Mouse (Mus musculus) heart, adult 2 months (tissue): Measurements from ENCODE around the gene Apol7e.

Experiments used
- CTCF ChIP-seq: fragments of 200-600 bp; IDR thresholded peaks from 2 replicates; pipeline ENCODE4 v1.8.1; 2022; ENCODE audit warnings: antibody characterized with exemption, mild to moderate bottlenecking, moderate library complexity
- POLR2A ChIP-seq: fragments of 200-500 bp; IDR thresholded peaks from 2 replicates; pipeline ENCODE4 v1.6.1; 2011; ENCODE audit warnings: mild to moderate bottlenecking, low read depth, low read length, control low read depth; ENCODE audit not compliant: insufficient read depth

DNA sequence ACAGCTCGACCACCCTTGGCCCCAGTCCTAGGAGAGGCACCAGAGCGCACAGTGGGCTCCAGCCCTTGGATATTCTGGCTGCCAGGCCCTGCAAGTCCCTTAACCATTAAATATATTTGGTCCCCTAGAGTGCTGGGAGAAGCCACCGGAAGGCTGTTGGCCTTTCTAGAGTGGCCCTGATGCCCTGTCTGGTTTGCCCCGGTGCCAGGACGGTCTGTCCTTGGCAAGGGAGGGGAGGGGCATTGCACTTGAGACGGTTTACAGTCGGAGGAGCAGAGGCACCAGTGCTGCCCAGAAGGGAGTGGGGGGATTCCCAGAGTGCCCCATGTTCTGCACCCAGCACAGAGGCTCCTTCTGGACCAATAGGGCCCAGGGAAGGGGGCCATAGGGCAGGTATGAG is 62.4 kb downstream of the Apol7e start:
- no peak for TF ChIP-seq POLR2A
- TF ChIP-seq CTCF, result no peak
